Mouse (Mus musculus) intestine, postnatal 0 days (tissue): Measurements from ENCODE around the gene Iars. TPM values are rescaled to one million over a fixed set of nuclear protein-coding genes. Genes with fewer than 3 reads are reported as not detected.

Experiments
- ATAC-seq: fragments of 200-750 bp; cut with Nextera tagmentation; 2 replicates; pipeline ENCODE4 v1.8.0; 2017; ENCODE audit warnings: mild to moderate bottlenecking, moderate TSS enrichment, moderate library complexity
- H3K27ac ChIP-seq: fragments of 300-500 bp; sonication (generic); 2 replicates; pipeline ENCODE4 v1.5.1; 2014; ENCODE audit warnings: mild to moderate bottlenecking, low read depth, low read length, moderate library complexity
- H3K27me3 ChIP-seq: fragments of 300-500 bp; sonication (generic); replicated peaks from 2 replicates; pipeline ENCODE4 v1.6.1; 2014; ENCODE audit warnings: low read length, mixed read lengths; ENCODE audit not compliant: control insufficient read depth, insufficient read depth
- H3K36me3 ChIP-seq: fragments of 300-500 bp; sonication (generic); 2 replicates; pipeline ENCODE4 v1.6.1; 2014; ENCODE audit warnings: mild to moderate bottlenecking, moderate library complexity; ENCODE audit not compliant: control insufficient read depth, insufficient read depth
- H3K4me1 ChIP-seq: fragments of 300-500 bp; sonication (generic); replicated peaks from 2 replicates; pipeline ENCODE4 v1.6.1; 2014; ENCODE audit warnings: antibody characterized with exemption, low read length, mixed read lengths; ENCODE audit not compliant: control insufficient read depth, insufficient read depth
- H3K4me2 ChIP-seq: fragments of 300-500 bp; sonication (generic); replicated peaks from 2 replicates; pipeline ENCODE4 v1.6.1; 2014; ENCODE audit warnings: low read depth, mild to moderate bottlenecking, moderate library complexity
- H3K4me3 ChIP-seq: fragments of 300-500 bp; sonication (generic); 2 replicates; pipeline ENCODE4 v1.5.1; 2014; ENCODE audit warnings: low read depth, low read length
- H3K9ac ChIP-seq: fragments of 300-500 bp; sonication (generic); 2 replicates; pipeline ENCODE4 v1.6.1; 2014; ENCODE audit warnings: mild to moderate bottlenecking, low read depth, low read length
- H3K9me3 ChIP-seq: fragments of 300-500 bp; sonication (generic); 2 replicates; pipeline ENCODE4 v1.6.1; 2016; ENCODE audit warnings: mixed run types; ENCODE audit not compliant: control insufficient read depth
- CTCF ChIP-seq: sonication (generic); IDR thresholded peaks from 2 replicates; pipeline ENCODE4 v1.5.1; 2016; ENCODE audit warnings: low read depth, mild to moderate bottlenecking, control low read depth, antibody characterized with exemption, moderate library complexity
- WGBS: fragments of 180-500 bp; shearing (Covaris S2); extraction: QIAGEN DNeasy Blood & Tissue Kit; methylation state at CpG from one replicate; pipeline ENCODE4 v1.1.7; 2014; 5-methylcytosine and 5-hydroxymethylcytosine counted together
- polyA plus RNA-seq: library from polyadenylated mRNA; unstranded; fragments of >200 nt; fragmentation: Nextera tagmentation; extraction: Ambion mirVana; gene quantifications from 2 replicates; pipeline ENCODE4 v1.2.1, GENCODE M21; 2015

Iars gene
- polyA plus RNA-seq, 1 experiment from 2014 or later: 13.7 TPM

GRCm38 (mm10) chr13:49712047-49712721 is 30.3 kb downstream of the Iars start:
- H3K4me1 ChIP-seq: no peaks in the 10 kb centered on the region
- H3K9ac ChIP-seq: no peak overlapping the region
- no peaks in the 10 kb centered on the region for H3K27me3 ChIP-seq
- no peak for TF ChIP-seq CTCF
- ATAC-seq: peak; percentile 85
- WGBS: 70% methylated on average over 12 of the region's 12 CpGs
- H3K4me3 ChIP-seq: no peak overlapping the region
- H3K9me3 ChIP-seq: no peaks in the 10 kb centered on the region
- H3K27ac ChIP-seq: peak overlapping the region; percentile 66; the same call in 1 of the 2 replicates
- H3K4me2 ChIP-seq: no peak overlapping the region
- peaks cover 70% of the 10 kb centered on the region for H3K36me3 ChIP-seq

GRCm38 (mm10) chr13:49719310-49719709 is 37.4 kb downstream of the Iars start:
- no peak overlapping the region for H3K4me3 ChIP-seq
- H3K36me3 ChIP-seq: peaks cover 90% of the 10 kb centered on the region
- no peaks in the 10 kb centered on the region for H3K4me1 ChIP-seq
- 90% methylated on average over 3 of the region's 3 CpGs for WGBS
- H3K27ac ChIP-seq: no peak overlapping the region
- TF ChIP-seq CTCF: no peak
- H3K9me3 ChIP-seq: no peaks in the 10 kb centered on the region
- H3K9ac ChIP-seq: no peak overlapping the region
- no peak overlapping the region for H3K4me2 ChIP-seq
- ATAC-seq: no peak
- no peaks in the 10 kb centered on the region for H3K27me3 ChIP-seq

GRCm38 (mm10) chr13:49736430-49736829 is 54.5 kb downstream of the Iars start:
- Histone ChIP-seq H3K27ac (no peak overlapping the region), H3K27me3 (no peaks in the 10 kb centered on the region), H3K36me3 (peaks cover 38% of the 10 kb centered on the region), H3K4me3 (no peak overlapping the region), H3K9ac (no peak overlapping the region), H3K9me3 (no peaks in the 10 kb centered on the region), H3K4me2 (no peak overlapping the region), H3K4me1 (no peaks in the 10 kb centered on the region)
- TF ChIP-seq CTCF: no peak
- 76% methylated on average over 2 of the region's 2 CpGs for WGBS
- ATAC-seq: no peak

- no peak for TF ChIP-seq CTCF
- no peaks in the 10 kb centered on the region for H3K27me3 ChIP-seq
- no peak overlapping the region for H3K27ac ChIP-seq
- no peaks in the 10 kb centered on the region for H3K9me3 ChIP-seq
- 93% methylated on average over 2 of the region's 2 CpGs for WGBS
- H3K4me3 ChIP-seq: no peak overlapping the region
- peaks cover 24% of the 10 kb centered on the region for H3K36me3 ChIP-seq
- H3K4me1 ChIP-seq: no peaks in the 10 kb centered on the region
- no peak overlapping the region for H3K4me2 ChIP-seq
- no peak overlapping the region for H3K9ac ChIP-seq
- no peak for ATAC-seq
Observed at GRCm38 (mm10) chr13:49738011-49738410, 56.1 kb downstream of the Iars start.

DNA sequence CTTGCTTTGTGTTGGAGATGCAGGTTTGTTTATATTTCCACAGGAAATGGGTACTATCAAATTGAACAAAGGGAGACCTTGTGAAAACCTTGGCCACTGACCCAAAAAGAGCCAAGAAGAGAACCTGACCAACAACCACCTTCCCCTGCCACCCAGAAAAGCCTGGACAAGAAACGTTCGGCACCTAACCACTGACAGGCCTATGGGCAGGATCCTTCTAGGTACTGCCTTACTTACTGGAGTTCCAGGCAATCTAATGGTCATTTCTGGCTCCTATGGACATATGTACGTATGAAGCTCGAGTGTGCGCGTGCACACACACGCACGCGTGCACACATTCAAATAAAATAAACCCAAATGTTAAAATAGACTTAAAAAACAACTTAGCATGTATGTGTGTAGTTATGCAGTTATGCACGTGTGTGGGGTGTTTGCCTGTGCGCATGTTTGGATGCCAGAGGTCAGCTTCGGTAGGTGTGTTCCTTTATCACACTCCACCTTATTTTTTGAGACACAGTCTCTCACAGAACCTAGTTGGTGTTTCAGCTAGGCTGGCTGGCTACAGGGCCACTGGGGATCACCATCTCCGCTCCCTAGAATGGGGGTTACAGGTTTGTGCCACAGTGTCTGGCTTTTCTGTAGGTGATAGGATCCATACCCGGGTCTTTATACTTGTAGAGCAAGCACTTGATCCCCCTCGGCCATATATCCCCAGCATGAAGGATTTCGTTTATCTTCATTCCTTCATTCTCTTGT is 59.6 kb downstream of the Iars start:
- no peak for TF ChIP-seq CTCF
- Histone ChIP-seq H3K4me3 (no peak overlapping the region), H3K9ac (no peak overlapping the region), H3K9me3 (no peaks in the 10 kb centered on the region), H3K4me2 (no peak overlapping the region), H3K27me3 (no peaks in the 10 kb centered on the region), H3K36me3 (no peaks in the 10 kb centered on the region), H3K27ac (no peak overlapping the region), H3K4me1 (no peaks in the 10 kb centered on the region)
- ATAC-seq: no peak
- 91% methylated on average over 16 of the region's 16 CpGs for WGBS

DNA sequence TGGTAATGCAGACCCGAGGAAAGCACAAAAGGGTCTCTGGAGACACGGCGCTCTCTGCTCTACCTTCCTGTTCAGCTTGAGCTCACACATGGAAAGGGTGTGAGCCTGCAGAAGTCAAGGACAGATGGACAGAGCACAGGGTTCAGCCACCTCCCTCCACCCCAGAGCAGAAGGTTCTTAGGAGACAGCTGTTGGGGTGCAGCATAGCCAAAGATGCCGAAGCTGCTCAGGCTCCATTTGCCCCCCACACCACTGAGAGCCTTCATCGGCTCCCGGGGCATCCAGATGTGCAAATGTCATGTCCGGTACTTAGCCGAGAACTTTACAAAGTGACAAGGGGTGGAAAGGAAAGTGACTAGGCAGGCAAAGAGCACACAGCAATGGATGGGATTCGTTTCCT is 74.7 kb downstream of the Iars start:
- TF ChIP-seq CTCF: no peak
- H3K27me3 ChIP-seq: no peaks in the 10 kb centered on the region
- WGBS: 86% methylated on average over 9 of the region's 9 CpGs
- no peaks in the 10 kb centered on the region for H3K4me1 ChIP-seq
- H3K4me2 ChIP-seq: no peak overlapping the region
- no peaks in the 10 kb centered on the region for H3K9me3 ChIP-seq
- H3K9ac ChIP-seq: no peak overlapping the region
- no peaks in the 10 kb centered on the region for H3K36me3 ChIP-seq
- H3K4me3 ChIP-seq: no peak overlapping the region
- no peak for ATAC-seq
- H3K27ac ChIP-seq: no peak overlapping the region
